In genomic region chr9:5333422-5333821, GRCm38 (mm10) we compare ENCODE assay signal across 25 mouse cellular contexts. TPM values are rescaled to one million over a fixed set of nuclear protein-coding genes. Genes with fewer than 3 reads are reported as not detected.
A peak's percentile ranks its signal among the peaks of the same experiment; 100 is the strongest.
DNase-seq lines count a peak whose midpoint lies in the region; ATAC-seq lines count a peak whose summit lies in the region.
"Had no signal": no experiment of that assay in that cellular context is flagged by ENCODE, and none has a peak within 500 bp of the region (broad histone marks: within the 10 kb centered on the region; RNA-seq: fewer than 3 reads in every experiment).

No protein-coding gene starts in this region.

- H3K4me3 ChIP-seq in intestine, embryonic 16.5 days (ENCODE audit: low read length) = no peak overlapping the region
- no peak overlapping the region for H3K4me3 ChIP-seq in intestine, embryonic 15.5 days (replicated peaks)
- H3K4me3 ChIP-seq in forebrain, embryonic 14.5 days (ENCODE audit: low read depth, low read length) = no peak overlapping the region
- H3K4me3 ChIP-seq: forebrain, embryonic 15.5 days; heart, adult 2 months; heart, embryonic 10.5 days; hindbrain, embryonic 10.5 days; hindbrain, embryonic 13.5 days had no signal

- H3K27me3 ChIP-seq in intestine, embryonic 16.5 days (replicated peaks; ENCODE audit: control insufficient read depth, insufficient read depth, low read length) = no peaks in the 10 kb centered on the region
- no peaks in the 10 kb centered on the region for H3K27me3 ChIP-seq in intestine, embryonic 15.5 days (replicated peaks)
- H3K27me3 ChIP-seq in forebrain, embryonic 14.5 days (replicated peaks; ENCODE audit: control insufficient read depth, insufficient read depth, low read length) = no peaks in the 10 kb centered on the region
- H3K27me3 ChIP-seq: forebrain, embryonic 15.5 days; hindbrain, embryonic 13.5 days had no signal

- H3K9ac ChIP-seq in intestine, embryonic 16.5 days (ENCODE audit: low read depth, low read length) = no peak overlapping the region
- H3K9ac ChIP-seq in intestine, embryonic 15.5 days = no peak overlapping the region
- no peak overlapping the region for H3K9ac ChIP-seq in forebrain, embryonic 14.5 days (ENCODE audit: low read length)
- H3K9ac ChIP-seq: forebrain, embryonic 15.5 days; hindbrain, embryonic 13.5 days had no signal

- H3K36me3 ChIP-seq in intestine, embryonic 16.5 days (ENCODE audit: control insufficient read depth, insufficient read depth, low read length) = no peaks in the 10 kb centered on the region
- H3K36me3 ChIP-seq in intestine, embryonic 15.5 days = no peaks in the 10 kb centered on the region
- H3K36me3 ChIP-seq in forebrain, embryonic 14.5 days (ENCODE audit: control insufficient read depth, insufficient read depth, low read length) = no peaks in the 10 kb centered on the region
- H3K36me3 ChIP-seq: forebrain, embryonic 15.5 days; heart, embryonic 10.5 days; hindbrain, embryonic 10.5 days; hindbrain, embryonic 13.5 days had no signal

- H3K4me1 ChIP-seq in intestine, embryonic 16.5 days (ENCODE audit: control insufficient read depth, insufficient read depth, low read length) = no peaks in the 10 kb centered on the region
- H3K4me1 ChIP-seq in intestine, embryonic 15.5 days (replicated peaks) = 0 out of 2 replicates have a peak, but pooled peaks cover 3% of the 10 kb centered on the region
- H3K4me1 ChIP-seq in forebrain, embryonic 14.5 days (ENCODE audit: control insufficient read depth, insufficient read depth, low read length) = no peaks in the 10 kb centered on the region
- H3K4me1 ChIP-seq: forebrain, embryonic 15.5 days; heart, embryonic 10.5 days; hindbrain, embryonic 10.5 days; hindbrain, embryonic 13.5 days had no signal

- H3K9me3 ChIP-seq in intestine, embryonic 16.5 days (ENCODE audit: control insufficient read depth, low read length) = no peaks in the 10 kb centered on the region
- no peaks in the 10 kb centered on the region for H3K9me3 ChIP-seq in intestine, embryonic 15.5 days
- no peaks in the 10 kb centered on the region for H3K9me3 ChIP-seq in forebrain, embryonic 14.5 days (replicated peaks; ENCODE audit: control insufficient read depth, low read length)
- H3K9me3 ChIP-seq: forebrain, embryonic 15.5 days; heart, embryonic 10.5 days; hindbrain, embryonic 10.5 days; hindbrain, embryonic 13.5 days had no signal

- ATAC-seq in intestine, embryonic 16.5 days = no peak
- ATAC-seq in intestine, embryonic 15.5 days = no peak
- peak; percentile 85 for ATAC-seq in common myeloid progenitor, adult 5-6 weeks (replicated peaks; ENCODE audit: low read depth, poor library complexity, severe bottlenecking)
- 0 out of 2 replicates have a peak, but pooled peaks have one; percentile 33 for ATAC-seq in megakaryocyte, adult 5-6 weeks (ENCODE audit: poor library complexity, severe bottlenecking)
- ATAC-seq in erythroblast, adult 5-6 weeks (replicated peaks; ENCODE audit: low FRiP score, poor library complexity, severe bottlenecking) = no peak
- ATAC-seq in forebrain, embryonic 14.5 days = no peak
- ATAC-seq: activated CD4-positive, CD25-positive, alpha-beta regulatory T cell, adult 4 months; forebrain, embryonic 15.5 days; hindbrain, embryonic 16.5 days had no signal

- WGBS in intestine, embryonic 16.5 days = 95% methylated on average over 1 of the region's 1 CpGs
- 88% methylated on average over 1 of the region's 1 CpGs for WGBS in intestine, embryonic 15.5 days
- 97% methylated on average over 1 of the region's 1 CpGs for WGBS in forebrain, embryonic 14.5 days

- no peak for DNase-seq in right cerebral cortex, adult 2 months (ENCODE audit: low spot score in 2 of 2)
- no peak for DNase-seq in forebrain, embryonic 14.5 days (ENCODE audit: low spot score)
- no peak for DNase-seq in embryo, embryonic 10.5 days (ENCODE audit: low spot score)
- DNase-seq: adrenal gland, postnatal 10 days; adrenal gland, postnatal 36 days; B cell, adult 2 months; cerebellum, adult 11 months; cerebellum, adult 2 months; cerebellum, adult 9-11 months; cerebellum, postnatal 25 days; gastrocnemius, postnatal 25 days; heart, adult 2 months; kidney, adult 11 months had no signal

- no peak overlapping the region for H3K4me2 ChIP-seq in intestine, embryonic 16.5 days (ENCODE audit: low read depth, low read length)
- H3K4me2 ChIP-seq in intestine, embryonic 15.5 days (replicated peaks) = no peak overlapping the region
- no peak overlapping the region for H3K4me2 ChIP-seq in forebrain, embryonic 14.5 days (ENCODE audit: low read length)
- H3K4me2 ChIP-seq: forebrain, embryonic 15.5 days; hindbrain, embryonic 13.5 days had no signal

- H3K27ac ChIP-seq in intestine, embryonic 16.5 days (ENCODE audit: low read length) = 0 out of 2 replicates have a peak overlapping the region, but pooled peaks have one; percentile 76
- no peak overlapping the region for H3K27ac ChIP-seq in intestine, embryonic 15.5 days
- no peak overlapping the region for H3K27ac ChIP-seq in forebrain, embryonic 14.5 days (ENCODE audit: low read depth, low read length)
- H3K27ac ChIP-seq: forebrain, embryonic 15.5 days; heart, adult 2 months; heart, embryonic 10.5 days; hindbrain, embryonic 10.5 days; hindbrain, embryonic 13.5 days had no signal

RNA-seq across cellular contexts. Expression of gene Casp12, which starts 11.8 kb away (rescaled TPM):
- 6.1 and 7.1 TPM in 2 replicates for polyA plus RNA-seq in intestine, embryonic 16.5 days (2015; fragmentation: Nextera tagmentation; extraction: Ambion mirVana)
- polyA plus RNA-seq in intestine, embryonic 15.5 days (2015; fragmentation: Nextera tagmentation; extraction: Ambion mirVana) = 7.2 and 8.9 TPM in 2 replicates
- total RNA-seq in common myeloid progenitor, adult 5-6 weeks (2017) = 3.0 and 11.7 TPM in 2 replicates
- 0.18 and 0.39 TPM in 2 replicates for total RNA-seq in megakaryocyte, adult 5-6 weeks (2015)
- total RNA-seq in megakaryocyte, adult 5-6 weeks (2017) = 0.41 and 0.59 TPM in 2 replicates
- not detected in 2 replicates for total RNA-seq in erythroblast, adult 5-6 weeks (2015; ENCODE audit: low replicate concordance)
- total RNA-seq in erythroblast, adult 5-6 weeks (2017; ENCODE audit: low replicate concordance) = 0.28 and 1.9 TPM in 2 replicates
- 0.38 and 0.51 TPM in 2 replicates for polyA plus RNA-seq in forebrain, embryonic 14.5 days (2014; fragmentation: Nextera tagmentation; extraction: Ambion mirVana)
- polyA plus RNA-seq: forebrain, embryonic 11.5 days; heart, embryonic 10.5 days; hindbrain, embryonic 10.5 days had no signal

RNA-seq across cellular contexts. Expression of gene Casp4, which starts 24.8 kb away (rescaled TPM):
- polyA plus RNA-seq in intestine, embryonic 16.5 days (2015; fragmentation: Nextera tagmentation; extraction: Ambion mirVana) = 3.7 and 5.4 TPM in 2 replicates
- 3.2 and 3.6 TPM in 2 replicates for polyA plus RNA-seq in intestine, embryonic 15.5 days (2015; fragmentation: Nextera tagmentation; extraction: Ambion mirVana)
- total RNA-seq in common myeloid progenitor, adult 5-6 weeks (2017) = 23.2 and 25.3 TPM in 2 replicates
- 36.7 and 46.9 TPM in 2 replicates for total RNA-seq in megakaryocyte, adult 5-6 weeks (2015)
- 31.6 and 42.1 TPM in 2 replicates for total RNA-seq in megakaryocyte, adult 5-6 weeks (2017)
- total RNA-seq in erythroblast, adult 5-6 weeks (2015; ENCODE audit: low replicate concordance) = 10.0 and 18.3 TPM in 2 replicates
- total RNA-seq in erythroblast, adult 5-6 weeks (2017; ENCODE audit: low replicate concordance) = 5.3 and 9.1 TPM in 2 replicates
- 0.25 and 0.38 TPM in 2 replicates for polyA plus RNA-seq in forebrain, embryonic 14.5 days (2014; fragmentation: Nextera tagmentation; extraction: Ambion mirVana)
- polyA plus RNA-seq: forebrain, embryonic 11.5 days; hindbrain, embryonic 10.5 days had no signal

RNA-seq across cellular contexts. Expression of gene Casp1, which starts 35.1 kb away (rescaled TPM):
- 6.9 and 12.1 TPM in 2 replicates for polyA plus RNA-seq in intestine, embryonic 16.5 days (2015; fragmentation: Nextera tagmentation; extraction: Ambion mirVana)
- polyA plus RNA-seq in intestine, embryonic 15.5 days (2015; fragmentation: Nextera tagmentation; extraction: Ambion mirVana) = 4.1 and 4.4 TPM in 2 replicates
- total RNA-seq in common myeloid progenitor, adult 5-6 weeks (2017) = 51.6 and 60.8 TPM in 2 replicates
- total RNA-seq in megakaryocyte, adult 5-6 weeks (2015) = 132 and 154 TPM in 2 replicates
- total RNA-seq in megakaryocyte, adult 5-6 weeks (2017) = 99.5 and 118 TPM in 2 replicates
- total RNA-seq in erythroblast, adult 5-6 weeks (2015; ENCODE audit: low replicate concordance) = 14.2 and 35.0 TPM in 2 replicates
- 5.9 and 8.6 TPM in 2 replicates for total RNA-seq in erythroblast, adult 5-6 weeks (2017; ENCODE audit: low replicate concordance)
- 1.1 and 1.3 TPM in 2 replicates for polyA plus RNA-seq in forebrain, embryonic 14.5 days (2014; fragmentation: Nextera tagmentation; extraction: Ambion mirVana)

Comparison
In these comparisons a context has a peak if more than half of its experiments do, and no peak if none do; other contexts are left out.
1. ATAC-seq: peak in common myeloid progenitor, adult 5-6 weeks (single experiment) and megakaryocyte, adult 5-6 weeks (single experiment); none in intestine, embryonic 16.5 days (single experiment), intestine, embryonic 15.5 days (single experiment), erythroblast, adult 5-6 weeks (single experiment) and forebrain, embryonic 14.5 days (single experiment).